Mouse (Mus musculus): ENCODE results near the gene Lmnb2. TPM values are rescaled to one million over a fixed set of nuclear protein-coding genes. Genes with fewer than 3 reads are reported as not detected.
A peak's percentile ranks its signal among the peaks of the same experiment; 100 is the strongest.

The Lmnb2 gene
- polyA plus RNA-seq, 1 experiment: 23.6 TPM

DNA sequence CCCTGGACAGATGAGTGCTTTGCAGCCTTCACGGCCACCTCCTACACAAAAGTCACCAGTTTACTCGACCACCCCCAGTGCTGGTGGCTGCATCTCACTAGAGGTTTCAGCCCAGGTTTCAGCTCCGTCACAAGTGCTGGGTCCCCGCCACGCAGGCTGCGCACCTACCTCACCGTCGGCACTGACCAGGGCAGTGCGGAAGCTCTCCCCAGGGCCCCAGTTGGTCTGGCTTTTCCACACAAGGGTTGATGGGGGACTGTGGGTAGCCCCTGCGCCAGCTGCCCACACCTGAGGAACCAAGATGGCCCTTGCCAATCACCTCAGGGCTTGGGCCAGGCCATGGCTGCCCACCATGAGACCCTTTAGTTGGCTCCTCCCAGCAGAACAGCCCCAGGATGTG, 14.8 kb downstream of the Lmnb2 start:
- no peak overlapping the region for H3K4me3 ChIP-seq (ENCODE audit: insufficient read depth, low read length)
- TF ChIP-seq CTCF (IDR thresholded peaks at IDR 0.05; ENCODE audit: extremely low read depth, insufficient read depth, low read length): no peak
- TF ChIP-seq POLR2A (IDR thresholded peaks at IDR 0.05; ENCODE audit: extremely low read depth, insufficient read depth, low read length): no peak
- H3K4me1 ChIP-seq (ENCODE audit: control insufficient read depth, insufficient read depth, low read length): peaks cover 5% of the 10 kb centered on the region
- no peak overlapping the region for H3K27ac ChIP-seq (ENCODE audit: insufficient read depth, low read length)

DNA sequence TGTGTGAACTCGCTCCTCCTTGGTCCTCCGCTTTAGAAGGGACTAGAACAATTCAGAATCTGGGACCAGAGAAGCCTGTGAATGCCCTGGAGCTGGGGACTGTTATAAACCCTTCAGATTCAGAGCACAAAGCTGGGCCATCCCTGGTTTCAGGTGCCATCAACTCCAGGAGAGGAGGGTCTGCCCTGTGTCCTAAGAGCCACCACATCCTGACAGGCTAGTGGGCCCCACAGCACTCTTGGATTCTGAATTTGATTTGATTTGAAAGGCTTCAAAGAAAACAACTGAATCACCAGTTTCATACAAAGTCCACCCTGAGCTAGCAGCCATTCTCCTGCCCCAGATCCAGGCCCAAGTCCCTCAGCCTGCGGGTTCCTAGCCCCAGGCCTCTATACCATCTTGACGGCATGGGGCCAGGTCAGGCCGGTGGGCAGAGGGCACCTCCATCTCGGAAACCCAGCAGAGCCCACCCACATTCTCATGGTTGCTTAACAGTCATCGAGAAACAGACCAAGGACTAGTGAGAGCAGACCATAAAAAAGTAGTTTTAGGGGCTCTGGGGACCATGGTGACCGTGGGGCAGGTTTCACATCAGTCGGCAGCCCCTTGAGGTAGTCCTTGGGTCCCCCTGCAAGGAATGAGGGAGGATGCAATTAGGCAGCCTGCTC, 15.6 kb downstream of the Lmnb2 start:
- no peak for TF ChIP-seq CTCF (IDR thresholded peaks at IDR 0.05; ENCODE audit: extremely low read depth, insufficient read depth, low read length)
- no peak for TF ChIP-seq POLR2A (IDR thresholded peaks at IDR 0.05; ENCODE audit: extremely low read depth, insufficient read depth, low read length)
- Histone ChIP-seq H3K4me3 (ENCODE audit: insufficient read depth, low read length) (no peak overlapping the region), H3K27ac (ENCODE audit: insufficient read depth, low read length) (no peak overlapping the region), H3K4me1 (ENCODE audit: control insufficient read depth, insufficient read depth, low read length) (peaks cover 6% of the 10 kb centered on the region)

DNA sequence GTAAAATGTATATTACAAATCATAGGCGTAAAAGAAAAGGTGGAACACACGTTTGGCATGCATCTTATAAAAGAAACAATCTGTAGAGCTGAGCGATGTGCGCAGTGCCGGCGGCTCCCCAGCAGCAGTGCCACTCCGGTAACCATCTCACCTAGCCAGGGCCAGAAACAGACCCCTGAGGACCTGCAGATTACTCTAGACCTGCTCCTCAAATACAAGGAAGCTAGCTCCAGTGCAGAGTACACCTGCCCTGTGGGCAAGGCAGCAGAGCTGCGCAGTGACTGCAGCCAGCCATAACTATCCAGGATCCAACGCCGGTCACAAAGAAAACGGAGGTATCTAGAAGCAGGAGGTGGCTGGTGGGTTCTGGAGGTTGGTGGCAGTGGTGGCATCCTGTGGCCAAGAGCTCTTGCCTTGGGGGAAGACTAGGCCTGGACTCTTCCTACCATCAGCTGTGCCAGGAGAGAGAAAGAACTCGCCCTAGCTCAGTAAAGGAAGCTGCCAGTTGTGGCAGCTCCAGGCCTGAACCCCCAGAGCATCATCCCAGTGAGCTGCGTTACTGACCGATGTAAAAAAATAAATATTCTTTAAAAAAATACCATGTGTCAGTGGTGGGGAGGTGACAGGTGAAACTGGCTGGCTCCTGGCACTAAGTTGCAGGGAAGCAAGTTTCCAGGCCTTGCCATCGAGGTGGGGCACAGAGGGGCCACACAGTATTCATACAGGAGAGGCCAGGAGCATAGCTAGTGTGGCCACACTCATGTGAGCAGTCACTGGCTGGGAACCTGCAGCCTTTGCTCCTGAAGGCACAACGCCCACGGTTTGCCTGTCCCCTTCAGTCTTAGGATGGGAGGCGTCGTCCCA, 16.4 kb downstream of the Lmnb2 start:
- H3K4me3 ChIP-seq (ENCODE audit: insufficient read depth, low read length): no peak overlapping the region
- TF ChIP-seq CTCF (IDR thresholded peaks at IDR 0.05; ENCODE audit: extremely low read depth, insufficient read depth, low read length): no peak
- no peak for TF ChIP-seq POLR2A (IDR thresholded peaks at IDR 0.05; ENCODE audit: extremely low read depth, insufficient read depth, low read length)
- H3K27ac ChIP-seq (ENCODE audit: insufficient read depth, low read length): no peak overlapping the region
- H3K4me1 ChIP-seq (ENCODE audit: control insufficient read depth, insufficient read depth, low read length): peaks cover 6% of the 10 kb centered on the region

DNA sequence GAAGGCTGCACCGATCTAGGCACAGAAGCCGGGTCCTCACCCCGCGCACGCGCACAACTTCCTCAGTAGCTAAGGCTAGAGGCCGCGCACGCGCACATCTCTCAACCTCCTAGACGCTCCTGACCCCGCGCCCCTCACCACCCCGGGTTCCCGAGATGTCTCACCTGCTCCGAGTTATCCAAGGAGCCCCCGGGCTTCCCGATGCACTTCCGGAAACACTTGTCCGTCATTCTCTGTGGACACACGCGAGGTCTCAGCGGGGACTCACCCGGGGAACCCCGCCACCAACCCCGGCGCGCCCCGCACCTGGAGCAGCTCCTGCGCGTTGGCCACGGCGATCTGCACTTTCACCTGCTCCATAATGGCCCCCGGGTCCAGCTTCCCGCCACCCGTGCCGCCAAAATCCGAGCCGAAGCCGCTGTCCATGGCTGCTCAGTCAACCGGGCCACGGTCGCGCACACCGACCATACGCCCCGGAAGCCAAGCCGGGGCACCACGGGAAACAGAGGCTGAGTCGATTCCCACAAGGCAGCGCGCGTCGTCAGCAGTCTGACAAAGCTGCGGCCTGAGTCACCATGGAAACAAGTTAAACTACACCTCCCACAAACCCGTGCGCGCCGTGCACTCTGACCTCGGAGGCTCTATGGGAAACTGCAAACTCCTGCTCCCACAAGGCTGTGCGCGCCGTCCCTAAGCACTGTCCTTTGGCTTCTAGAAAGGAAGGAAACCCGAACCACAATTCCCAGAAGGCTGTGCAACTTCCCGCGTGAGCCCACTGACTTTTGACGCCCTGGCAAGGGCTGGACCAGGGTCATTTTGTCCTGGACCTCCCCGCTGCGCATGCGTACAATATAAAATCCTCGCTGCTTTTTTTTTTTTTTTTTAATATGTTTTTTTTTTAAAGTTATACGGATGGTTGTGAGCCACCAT, 17.5 kb downstream of the Lmnb2 start, which contains the start of gene Timm13:
Timm13 (minus strand) TSS at position 652 of the 930 bp plus-strand sequence.
- Histone ChIP-seq H3K4me1 (ENCODE audit: control insufficient read depth, insufficient read depth, low read length) (peaks cover 6% of the 10 kb centered on the region), H3K4me3 (ENCODE audit: insufficient read depth, low read length) (peak within 1 kb of the TSS; percentile 71), H3K27ac (ENCODE audit: insufficient read depth, low read length) (peak within 1 kb of the TSS; percentile 43)
- peak; percentile 55; the same call in 1 of the 2 replicates for TF ChIP-seq POLR2A (IDR thresholded peaks at IDR 0.05; ENCODE audit: extremely low read depth, insufficient read depth, low read length)
- no peak for TF ChIP-seq CTCF (IDR thresholded peaks at IDR 0.05; ENCODE audit: extremely low read depth, insufficient read depth, low read length)

DNA sequence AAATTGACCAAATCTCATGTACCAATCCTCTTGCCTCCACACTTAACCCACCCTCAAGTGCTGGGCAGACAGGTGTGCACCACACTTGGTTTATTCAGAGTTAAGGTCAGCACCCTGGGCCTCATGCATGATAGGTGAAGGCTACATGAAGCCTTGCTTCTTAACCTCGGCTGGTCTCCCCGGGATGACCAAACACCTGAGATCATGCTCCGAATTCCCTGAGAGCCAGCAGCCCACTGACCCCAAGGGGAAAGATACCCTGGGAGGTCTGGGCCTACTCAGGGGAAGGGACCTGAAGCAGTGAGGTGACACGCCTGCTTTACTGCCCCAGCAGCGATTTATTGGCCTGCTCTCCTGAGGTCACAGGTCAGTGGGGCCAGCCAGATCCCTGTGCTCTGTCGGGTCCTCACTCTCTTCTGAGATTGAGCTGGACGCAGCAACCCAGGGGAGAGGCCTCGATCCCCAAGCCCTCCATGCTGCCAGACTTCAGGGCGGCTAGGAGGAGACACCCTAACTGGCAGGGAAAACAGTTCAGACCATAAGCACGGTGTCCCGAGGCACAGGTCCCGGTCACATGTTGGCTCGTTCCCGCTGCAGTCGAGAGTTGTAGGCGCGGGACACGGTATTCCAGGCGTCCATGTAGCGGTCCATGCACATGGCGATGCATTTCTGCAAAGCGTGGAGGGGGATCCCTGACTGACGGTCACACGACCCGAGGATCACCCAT, 18.3 kb downstream of the Lmnb2 start:
- TF ChIP-seq POLR2A (IDR thresholded peaks at IDR 0.05; ENCODE audit: extremely low read depth, insufficient read depth, low read length) (no peak), CTCF (IDR thresholded peaks at IDR 0.05; ENCODE audit: extremely low read depth, insufficient read depth, low read length) (no peak)
- H3K4me3 ChIP-seq (ENCODE audit: insufficient read depth, low read length): peak overlapping the region; percentile 71

DNA sequence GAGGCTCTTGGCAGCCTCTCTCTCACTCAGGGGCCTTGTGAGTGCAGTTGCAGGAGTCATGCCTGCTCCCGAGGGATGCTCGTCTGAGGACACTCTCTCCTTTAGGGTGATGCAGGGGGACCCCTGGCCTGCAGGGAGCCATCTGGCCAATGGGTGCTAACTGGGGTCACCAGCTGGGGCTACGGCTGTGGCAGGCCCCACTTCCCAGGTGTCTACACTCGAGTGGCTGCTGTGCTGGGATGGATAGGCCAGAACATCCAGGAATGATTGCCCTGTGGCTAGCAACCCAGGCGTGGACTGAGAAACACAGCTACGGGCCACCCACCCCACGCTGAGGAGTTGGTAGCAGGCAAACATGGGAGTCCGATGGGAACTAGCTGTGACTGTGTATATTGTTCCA, 19.0 kb downstream of the Lmnb2 start:
- Histone ChIP-seq H3K4me3 (ENCODE audit: insufficient read depth, low read length) (peak overlapping the region; percentile 71; the same call in 1 of the 2 replicates), H3K4me1 (ENCODE audit: control insufficient read depth, insufficient read depth, low read length) (peaks cover 6% of the 10 kb centered on the region), H3K27ac (ENCODE audit: insufficient read depth, low read length) (no peak overlapping the region)
- TF ChIP-seq POLR2A (IDR thresholded peaks at IDR 0.05; ENCODE audit: extremely low read depth, insufficient read depth, low read length): no peak
- TF ChIP-seq CTCF (IDR thresholded peaks at IDR 0.05; ENCODE audit: extremely low read depth, insufficient read depth, low read length): no peak

More for the DNA sequence above, 18.3 kb downstream of the Lmnb2 start:
- no peak overlapping the region for H3K27ac ChIP-seq (ENCODE audit: insufficient read depth, low read length)
- H3K4me1 ChIP-seq (ENCODE audit: control insufficient read depth, insufficient read depth, low read length): peaks cover 6% of the 10 kb centered on the region

DNA sequence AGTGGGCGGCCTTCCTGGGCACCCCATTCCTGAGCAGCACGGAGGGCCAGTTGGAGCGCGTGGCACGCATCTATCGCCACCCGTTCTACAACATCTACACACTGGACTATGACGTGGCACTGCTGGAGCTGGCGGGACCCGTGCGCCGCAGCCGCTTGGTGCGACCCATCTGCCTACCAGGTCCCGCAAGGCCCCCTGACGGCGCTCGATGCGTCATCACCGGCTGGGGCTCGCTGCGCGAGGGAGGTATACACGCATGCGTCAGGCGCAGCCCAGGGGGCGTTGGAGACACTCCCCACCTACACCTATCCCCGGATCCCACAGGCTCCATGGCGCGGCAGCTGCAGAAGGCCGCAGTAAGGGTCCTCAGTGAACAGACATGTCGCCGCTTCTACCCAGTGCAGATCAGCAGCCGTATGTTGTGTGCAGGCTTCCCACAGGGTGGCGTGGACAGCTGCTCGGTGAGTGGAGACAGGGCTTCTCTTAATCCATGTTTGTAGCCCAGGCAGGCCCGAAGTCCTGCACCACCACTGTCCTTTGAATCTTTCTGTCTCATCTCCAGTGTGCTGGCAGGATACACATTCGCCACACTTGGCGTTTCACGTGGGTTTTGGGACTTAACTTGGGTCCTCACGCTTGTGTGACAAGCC, 20.1 kb downstream of the Lmnb2 start:
- H3K4me3 ChIP-seq (ENCODE audit: insufficient read depth, low read length): peak overlapping the region; percentile 45
- H3K4me1 ChIP-seq (ENCODE audit: control insufficient read depth, insufficient read depth, low read length): peaks cover 6% of the 10 kb centered on the region
- TF ChIP-seq CTCF (IDR thresholded peaks at IDR 0.05; ENCODE audit: extremely low read depth, insufficient read depth, low read length) (no peak), POLR2A (IDR thresholded peaks at IDR 0.05; ENCODE audit: extremely low read depth, insufficient read depth, low read length) (peak; percentile 65)
- peak overlapping the region; percentile 96 for H3K27ac ChIP-seq (ENCODE audit: insufficient read depth, low read length)
